Mouse (Mus musculus) myocyte (in vitro differentiated cells): ENCODE measurements around the gene D630045J12Rik. TPM values are rescaled to one million over a fixed set of nuclear protein-coding genes. Genes with fewer than 3 reads are reported as not detected.

Source experiments
- H3K27me3 ChIP-seq: one replicate; pipeline ENCODE4 v1.6.1; 2011; ENCODE audit not compliant: control insufficient read depth, insufficient read depth, insufficient read length
- H3K36me3 ChIP-seq: one replicate; pipeline ENCODE4 v1.6.1; 2011; ENCODE audit not compliant: control insufficient read depth, insufficient read depth
- H3K4me2 ChIP-seq: one replicate; pipeline ENCODE4 v1.6.1; 2011; ENCODE audit warnings: low read depth, control low read depth
- H3K4me3 ChIP-seq: one replicate; pipeline ENCODE4 v1.5.1; 2011; ENCODE audit warnings: mild to moderate bottlenecking, control low read depth, moderate library complexity
- H3K79me2 ChIP-seq: one replicate; pipeline ENCODE4 v1.6.1; 2011; ENCODE audit not compliant: control insufficient read depth, insufficient read depth
- H3ac ChIP-seq: one replicate; pipeline ENCODE4 v1.6.1; 2011; ENCODE audit not compliant: control insufficient read depth, insufficient read length
- CEBPB ChIP-seq: IDR thresholded peaks from 2 replicates; pipeline ENCODE4 v1.6.1; 2011; ENCODE audit warnings: mild to moderate bottlenecking, moderate library complexity; ENCODE audit not compliant: poor library complexity, insufficient read depth, severe bottlenecking
- E2F4 ChIP-seq: IDR thresholded peaks from one replicate; pipeline ENCODE4 v1.6.1; 2011; ENCODE audit warnings: mild to moderate bottlenecking, control low read depth, moderate library complexity; ENCODE audit not compliant: insufficient read depth
- MAX ChIP-seq: IDR thresholded peaks from one replicate; pipeline ENCODE4 v1.6.1; 2011; ENCODE audit warnings: low read depth, mild to moderate bottlenecking, control low read depth
- MYOD1 ChIP-seq, 3 experiments: IDR thresholded peaks; one replicate each; pipeline ENCODE4 v1.6.1; 2011; ENCODE audit warnings: control low read depth in 2 of 3, low read depth in 2 of 3, mild to moderate bottlenecking in 2 of 3, moderate library complexity in 1 of 3; ENCODE audit not compliant: insufficient read length in 2 of 3, control insufficient read depth in 1 of 3
- MYOG ChIP-seq, 3 experiments: IDR thresholded peaks; one replicate each; pipeline ENCODE4 v1.6.1; 2011; ENCODE audit warnings: control low read depth in 2 of 3, low read depth in 2 of 3, mild to moderate bottlenecking in 2 of 3; ENCODE audit not compliant: insufficient read length in 2 of 3, control insufficient read depth in 1 of 3, insufficient read depth in 1 of 3
- POLR2A ChIP-seq: IDR thresholded peaks from one replicate; pipeline ENCODE4 v1.6.1; 2011; ENCODE audit warnings: low read depth, mild to moderate bottlenecking, control low read depth, moderate library complexity; ENCODE audit not compliant: insufficient read length
- POLR2AphosphoS2 ChIP-seq: IDR thresholded peaks from one replicate; pipeline ENCODE4 v1.6.1; 2011; ENCODE audit warnings: low read depth, control low read depth; ENCODE audit not compliant: insufficient read length
- REST ChIP-seq: IDR thresholded peaks from one replicate; pipeline ENCODE4 v1.6.1; 2011; ENCODE audit warnings: mild to moderate bottlenecking, control low read depth, moderate library complexity; ENCODE audit not compliant: insufficient read depth, insufficient read length
- SRF ChIP-seq: IDR thresholded peaks from one replicate; pipeline ENCODE4 v1.6.1; 2011; ENCODE audit warnings: low read depth; ENCODE audit not compliant: control insufficient read depth, insufficient read length
- TCF12 ChIP-seq: IDR thresholded peaks from one replicate; pipeline ENCODE4 v1.6.1; 2011; ENCODE audit warnings: mild to moderate bottlenecking, control low read depth; ENCODE audit not compliant: poor library complexity, insufficient read depth, severe bottlenecking
- TCF3 ChIP-seq: IDR thresholded peaks from one replicate; pipeline ENCODE4 v1.6.1; 2011; ENCODE audit warnings: low read depth, control low read depth; ENCODE audit not compliant: insufficient read length
- USF1 ChIP-seq: IDR thresholded peaks from one replicate; pipeline ENCODE4 v1.6.1; 2011; ENCODE audit warnings: low read depth, mild to moderate bottlenecking, control low read depth, moderate library complexity
- polyA plus RNA-seq: library from polyadenylated mRNA; unstranded; fragments of >200 nt; fragmentation: generic; extraction: Trizol; gene quantifications from one replicate; pipeline ENCODE4 v1.2.1, GENCODE M21; 2012; ENCODE audit warnings: missing spikeins

D630045J12Rik gene
- polyA plus RNA-seq, 1 experiment: 0.77 TPM

GRCm38 (mm10) chr6:38149483-38149882 lies 104.3 kb downstream of the D630045J12Rik start:
- H3K27me3 ChIP-seq: no peaks in the 10 kb centered on the region
- H3K79me2 ChIP-seq: no peaks in the 10 kb centered on the region
- no peak overlapping the region for H3ac ChIP-seq
- no peak for TF ChIP-seq POLR2A
- no peak for TF ChIP-seq E2F4
- TF ChIP-seq TCF12: no peak
- TF ChIP-seq MAX: no peak
- TF ChIP-seq CEBPB: no peak
- no peak for TF ChIP-seq USF1
- TF ChIP-seq TCF3: no peak
- TF ChIP-seq MYOG (IDR thresholded peaks at IDR 0.05; ENCODE audit: control insufficient read depth in 1 of 3, insufficient read depth in 1 of 3, insufficient read length in 2 of 3, low read depth in 2 of 3): no peak
- TF ChIP-seq REST: no peak
- TF ChIP-seq SRF: no peak
- no peak for TF ChIP-seq MYOD1 (IDR thresholded peaks at IDR 0.05; ENCODE audit: control insufficient read depth in 1 of 3, insufficient read length in 2 of 3, low read depth in 2 of 3)
- TF ChIP-seq POLR2AphosphoS2: no peak
- no peak overlapping the region for H3K4me3 ChIP-seq
- no peak overlapping the region for H3K4me2 ChIP-seq
- no peaks in the 10 kb centered on the region for H3K36me3 ChIP-seq

GRCm38 (mm10) chr6:38148626-38149025 lies 105.2 kb downstream of the D630045J12Rik start:
- TF ChIP-seq MYOD1 (IDR thresholded peaks at IDR 0.05; ENCODE audit: control insufficient read depth in 1 of 3, insufficient read length in 2 of 3, low read depth in 2 of 3) (no peak), MYOG (IDR thresholded peaks at IDR 0.05; ENCODE audit: control insufficient read depth in 1 of 3, insufficient read depth in 1 of 3, insufficient read length in 2 of 3, low read depth in 2 of 3) (no peak), E2F4 (no peak), REST (no peak), TCF3 (no peak), TCF12 (no peak), USF1 (no peak), CEBPB (no peak), SRF (no peak), POLR2AphosphoS2 (no peak), POLR2A (no peak), MAX (no peak)
- Histone ChIP-seq H3K27me3 (no peaks in the 10 kb centered on the region), H3ac (no peak overlapping the region), H3K4me3 (no peak overlapping the region), H3K79me2 (no peaks in the 10 kb centered on the region), H3K36me3 (no peaks in the 10 kb centered on the region), H3K4me2 (no peak overlapping the region)

- Histone ChIP-seq H3K27me3 (no peaks in the 10 kb centered on the region), H3K4me2 (no peak overlapping the region), H3K4me3 (no peak overlapping the region), H3K36me3 (no peaks in the 10 kb centered on the region), H3ac (no peak overlapping the region), H3K79me2 (no peaks in the 10 kb centered on the region)
- TF ChIP-seq SRF (no peak), MYOG (IDR thresholded peaks at IDR 0.05; ENCODE audit: control insufficient read depth in 1 of 3, insufficient read depth in 1 of 3, insufficient read length in 2 of 3, low read depth in 2 of 3) (no peak), USF1 (no peak), REST (no peak), POLR2A (no peak), MAX (no peak), MYOD1 (IDR thresholded peaks at IDR 0.05; ENCODE audit: control insufficient read depth in 1 of 3, insufficient read length in 2 of 3, low read depth in 2 of 3) (no peak), POLR2AphosphoS2 (no peak), TCF12 (no peak)
Measured at GRCm38 (mm10) chr6:38147301-38147700, 106.5 kb downstream of the D630045J12Rik start.

- Histone ChIP-seq H3K4me2 (no peak overlapping the region), H3K4me3 (no peak overlapping the region), H3ac (no peak overlapping the region), H3K36me3 (no peaks in the 10 kb centered on the region), H3K27me3 (no peaks in the 10 kb centered on the region), H3K79me2 (no peaks in the 10 kb centered on the region)
- TF ChIP-seq TCF12 (no peak), MYOG (IDR thresholded peaks at IDR 0.05; ENCODE audit: control insufficient read depth in 1 of 3, insufficient read depth in 1 of 3, insufficient read length in 2 of 3, low read depth in 2 of 3) (no peak), SRF (no peak), POLR2AphosphoS2 (no peak), TCF3 (no peak), REST (no peak), E2F4 (no peak), POLR2A (no peak)
Measured at GRCm38 (mm10) chr6:38145463-38146065, 108.2 kb downstream of the D630045J12Rik start.

GRCm38 (mm10) chr6:38144161-38144998 lies 109.4 kb downstream of the D630045J12Rik start:
- no peaks in the 10 kb centered on the region for H3K27me3 ChIP-seq
- no peak overlapping the region for H3K4me3 ChIP-seq
- no peaks in the 10 kb centered on the region for H3K79me2 ChIP-seq
- peak overlapping the region; percentile 34 for H3K4me2 ChIP-seq
- TF ChIP-seq E2F4 (no peak), POLR2AphosphoS2 (no peak), MYOD1 (IDR thresholded peaks at IDR 0.05; ENCODE audit: control insufficient read depth in 1 of 3, insufficient read length in 2 of 3, low read depth in 2 of 3) (no peak), USF1 (no peak), MAX (no peak), POLR2A (no peak), MYOG (IDR thresholded peaks at IDR 0.05; ENCODE audit: control insufficient read depth in 1 of 3, insufficient read depth in 1 of 3, insufficient read length in 2 of 3, low read depth in 2 of 3) (no peak), TCF3 (no peak), CEBPB (no peak)
- H3K36me3 ChIP-seq: no peaks in the 10 kb centered on the region
- H3ac ChIP-seq: no peak overlapping the region
